Mouse (Mus musculus) heart, adult 2 months (tissue): ENCODE data around the gene Ubac1.

Experiments
- CTCF ChIP-seq: fragments of 200-600 bp; IDR thresholded peaks from 2 replicates; pipeline ENCODE4 v1.8.1; 2022; ENCODE audit warnings: antibody characterized with exemption, mild to moderate bottlenecking, moderate library complexity
- POLR2A ChIP-seq: fragments of 200-500 bp; IDR thresholded peaks from 2 replicates; pipeline ENCODE4 v1.6.1; 2011; ENCODE audit warnings: mild to moderate bottlenecking, low read depth, low read length, control low read depth; ENCODE audit not compliant: insufficient read depth

DNA sequence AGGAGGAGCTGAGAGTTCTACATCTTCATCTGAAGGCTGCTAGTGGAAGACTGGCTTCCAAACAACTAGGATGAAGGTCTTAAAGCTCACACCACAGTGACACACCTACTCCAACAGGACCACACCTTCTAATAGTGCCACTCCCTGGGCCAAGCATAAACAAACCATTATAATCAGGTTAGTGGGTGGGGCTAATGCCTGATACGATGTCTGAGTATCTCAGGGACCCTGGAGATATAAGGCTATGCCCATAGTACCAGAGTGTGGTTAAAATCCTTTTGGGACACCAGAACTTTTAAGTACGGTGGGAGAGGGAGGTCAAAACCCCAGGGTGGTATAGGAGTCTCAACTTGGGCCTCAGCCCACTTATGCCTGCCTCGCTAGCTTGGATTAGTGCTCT, 21.1 kb upstream of the Ubac1 start:
- TF ChIP-seq CTCF, result no peak
- no peak for TF ChIP-seq POLR2A
